14 mouse cellular contexts compared by ENCODE assay signal in genomic region chr4:45462628-45463027, GRCm38 (mm10). TPM values are rescaled to one million over a fixed set of nuclear protein-coding genes. Genes with fewer than 3 reads are reported as not detected.
A peak's percentile ranks its signal among the peaks of the same experiment; 100 is the strongest.
DNase-seq lines count a peak whose midpoint lies in the region; ATAC-seq and TF ChIP-seq lines count a peak whose summit lies in the region.
"Had no signal": no experiment of that assay in that cellular context is flagged by ENCODE, and none has a peak within 500 bp of the region (broad histone marks: within the 10 kb centered on the region; RNA-seq: fewer than 3 reads in every experiment).

No protein-coding gene starts in this region.

- peaks cover 28% of the 10 kb centered on the region for H3K4me1 ChIP-seq in forebrain, embryonic 16.5 days (replicated peaks; ENCODE audit: control insufficient read depth, insufficient read depth, low read length)
- peaks cover 52% of the 10 kb centered on the region for H3K4me1 ChIP-seq in forebrain, embryonic 10.5 days
- H3K4me1 ChIP-seq in lung, postnatal 0 days (ENCODE audit: insufficient read depth, low read depth, low read length) = peaks cover 30% of the 10 kb centered on the region
- H3K4me1 ChIP-seq in liver, embryonic 11.5 days (replicated peaks; ENCODE audit: control insufficient read depth, insufficient read depth, low read length) = peaks cover 24% of the 10 kb centered on the region
- H3K4me1 ChIP-seq in stomach, postnatal 0 days (replicated peaks; ENCODE audit: control insufficient read depth, insufficient read depth) = peaks cover 5% of the 10 kb centered on the region; the same call in 1 of the 2 replicates

- H3K27ac ChIP-seq in forebrain, embryonic 16.5 days (ENCODE audit: low read length) = no peak overlapping the region
- no peak overlapping the region for H3K27ac ChIP-seq in forebrain, embryonic 10.5 days
- H3K27ac ChIP-seq in lung, postnatal 0 days (ENCODE audit: low read length) = peak overlapping the region; percentile 22; the same call in 1 of the 2 replicates
- peak overlapping the region; percentile 11; the same call in 1 of the 2 replicates for H3K27ac ChIP-seq in liver, embryonic 11.5 days (ENCODE audit: low read depth, low read length)
- H3K27ac ChIP-seq in stomach, postnatal 0 days (replicated peaks) = no peak overlapping the region
- H3K27ac ChIP-seq: limb, embryonic 10.5 days had no signal

- WGBS in forebrain, embryonic 16.5 days = 89% methylated on average over 5 of the region's 5 CpGs
- WGBS in forebrain, embryonic 10.5 days = 91% methylated on average over 5 of the region's 5 CpGs
- 76% methylated on average over 5 of the region's 5 CpGs for WGBS in lung, postnatal 0 days
- WGBS in liver, embryonic 11.5 days = 58% methylated on average over 5 of the region's 5 CpGs
- 92% methylated on average over 5 of the region's 5 CpGs for WGBS in stomach, postnatal 0 days

- H3K9ac ChIP-seq in forebrain, embryonic 16.5 days (replicated peaks; ENCODE audit: low read depth, low read length) = no peak overlapping the region
- no peak overlapping the region for H3K9ac ChIP-seq in lung, postnatal 0 days (replicated peaks; ENCODE audit: low read depth)
- H3K9ac ChIP-seq in liver, embryonic 11.5 days (ENCODE audit: low read depth, low read length) = no peak overlapping the region
- no peak overlapping the region for H3K9ac ChIP-seq in stomach, postnatal 0 days (ENCODE audit: low read length)

- peak; percentile 45 for TF ChIP-seq CTCF in lung, postnatal 0 days (IDR thresholded peaks at IDR 0.05)
- TF ChIP-seq CTCF in stomach, postnatal 0 days (IDR thresholded peaks at IDR 0.05; ENCODE audit: low read depth) = peak; percentile 31

- TF ChIP-seq EP300 in lung, postnatal 0 days (IDR thresholded peaks at IDR 0.05) = no peak
- no peak for TF ChIP-seq EP300 in stomach, postnatal 0 days (optimal IDR thresholded peaks at IDR 0.05)

- H3K36me3 ChIP-seq in forebrain, embryonic 16.5 days (ENCODE audit: control insufficient read depth, insufficient read depth) = no peaks in the 10 kb centered on the region
- peaks cover 7% of the 10 kb centered on the region for H3K36me3 ChIP-seq in forebrain, embryonic 10.5 days (replicated peaks)
- H3K36me3 ChIP-seq in lung, postnatal 0 days (ENCODE audit: insufficient read depth, low read length) = peaks cover 1% of the 10 kb centered on the region; the same call in 1 of the 2 replicates
- peaks cover 4% of the 10 kb centered on the region; the same call in 1 of the 2 replicates for H3K36me3 ChIP-seq in liver, embryonic 11.5 days (ENCODE audit: control insufficient read depth, insufficient read depth, low read length)
- 0 out of 2 replicates have a peak, but pooled peaks cover 2% of the 10 kb centered on the region for H3K36me3 ChIP-seq in stomach, postnatal 0 days (ENCODE audit: control insufficient read depth, insufficient read depth, low read length)

- H3K27me3 ChIP-seq in forebrain, embryonic 16.5 days (replicated peaks; ENCODE audit: control insufficient read depth, insufficient read depth, low read length) = no peaks in the 10 kb centered on the region
- no peaks in the 10 kb centered on the region for H3K27me3 ChIP-seq in forebrain, embryonic 10.5 days (ENCODE audit: poor library complexity, severe bottlenecking)
- H3K27me3 ChIP-seq in lung, postnatal 0 days (replicated peaks; ENCODE audit: insufficient read depth, low read length) = no peaks in the 10 kb centered on the region
- H3K27me3 ChIP-seq in liver, embryonic 11.5 days (replicated peaks; ENCODE audit: control insufficient read depth, insufficient read depth, low read length) = no peaks in the 10 kb centered on the region
- H3K27me3 ChIP-seq in stomach, postnatal 0 days (ENCODE audit: control insufficient read depth, insufficient read depth, low read length) = no peaks in the 10 kb centered on the region

- no peak overlapping the region for H3K4me3 ChIP-seq in forebrain, embryonic 16.5 days (replicated peaks; ENCODE audit: low read length)
- no peak overlapping the region for H3K4me3 ChIP-seq in forebrain, embryonic 10.5 days
- no peak overlapping the region for H3K4me3 ChIP-seq in lung, postnatal 0 days (ENCODE audit: low read depth, low read length)
- H3K4me3 ChIP-seq in liver, embryonic 11.5 days (ENCODE audit: low read depth, low read length) = no peak overlapping the region
- H3K4me3 ChIP-seq in stomach, postnatal 0 days (ENCODE audit: low read depth, low read length) = no peak overlapping the region
- H3K4me3 ChIP-seq: limb, embryonic 10.5 days had no signal

- peak; percentile 41 for ATAC-seq in forebrain, embryonic 16.5 days
- no peak for ATAC-seq in lung, postnatal 0 days
- ATAC-seq in liver, embryonic 11.5 days (replicated peaks; ENCODE audit: low FRiP score) = peak; percentile 97
- ATAC-seq in stomach, postnatal 0 days (ENCODE audit: low FRiP score, low TSS enrichment) = no peak
- ATAC-seq: hindbrain, embryonic 16.5 days had no signal

- no peak for DNase-seq in forebrain, embryonic 10.5 days (ENCODE audit: extremely low spot score, low spot score)
- no peak for DNase-seq in lung, postnatal 0 days (ENCODE audit: low spot score)
- DNase-seq in lung, adult 18-20 months = no peak
- no peak for DNase-seq in liver, embryonic 11.5 days (ENCODE audit: low spot score)
- no peak for DNase-seq in stomach, postnatal 0 days (ENCODE audit: low spot score)
- DNase-seq in left cerebral cortex, adult 11 months (ENCODE audit: low spot score) = no peak
- DNase-seq in frontal cortex, postnatal 36 days (ENCODE audit: low spot score in 2 of 2) = no peak
- DNase-seq: adrenal gland, postnatal 10 days; lung, postnatal 14 days; midbrain, embryonic 14.5 days; spleen, adult 18-20 months had no signal

- no peaks in the 10 kb centered on the region for H3K9me3 ChIP-seq in forebrain, embryonic 16.5 days (ENCODE audit: control insufficient read depth, low read length)
- no peaks in the 10 kb centered on the region for H3K9me3 ChIP-seq in forebrain, embryonic 10.5 days
- no peaks in the 10 kb centered on the region for H3K9me3 ChIP-seq in lung, postnatal 0 days (ENCODE audit: low read length)
- no peaks in the 10 kb centered on the region for H3K9me3 ChIP-seq in liver, embryonic 11.5 days (ENCODE audit: control insufficient read depth, low read length)
- H3K9me3 ChIP-seq in stomach, postnatal 0 days (ENCODE audit: control insufficient read depth, low read length) = no peaks in the 10 kb centered on the region
- H3K9me3 ChIP-seq: limb, embryonic 10.5 days had no signal

- H3K4me2 ChIP-seq in forebrain, embryonic 16.5 days (ENCODE audit: low read length) = no peak overlapping the region
- no peak overlapping the region for H3K4me2 ChIP-seq in lung, postnatal 0 days (replicated peaks; ENCODE audit: low read depth, low read length)
- H3K4me2 ChIP-seq in liver, embryonic 11.5 days = no peak overlapping the region
- H3K4me2 ChIP-seq in stomach, postnatal 0 days (replicated peaks; ENCODE audit: low read depth) = no peak overlapping the region

RNA-seq across cellular contexts. Expression of gene Slc25a51, which starts 54.1 kb away (rescaled TPM):
- 84.5 and 84.7 TPM in 2 replicates for polyA plus RNA-seq in forebrain, embryonic 16.5 days (2015; fragmentation: Nextera tagmentation; extraction: Ambion mirVana)
- polyA plus RNA-seq in forebrain, embryonic 10.5 days (2016; fragmentation: Nextera tagmentation; extraction: Ambion mirVana) = 78.5 and 83.3 TPM in 2 replicates
- 59.4 and 69.4 TPM in 2 replicates for polyA plus RNA-seq in lung, postnatal 0 days (2015; fragmentation: Nextera tagmentation; extraction: Ambion mirVana)
- 81.6 and 83.1 TPM in 2 replicates for polyA plus RNA-seq in liver, embryonic 11.5 days (2014; fragmentation: Nextera tagmentation; extraction: Ambion mirVana)
- polyA plus RNA-seq in stomach, postnatal 0 days (2015; fragmentation: Nextera tagmentation; extraction: Ambion mirVana) = 39.9 and 40.5 TPM in 2 replicates

Comparison
In these comparisons a context has a peak if more than half of its experiments do, and no peak if none do; other contexts are left out.
1. ATAC-seq: peak in forebrain, embryonic 16.5 days (single experiment) and liver, embryonic 11.5 days (single experiment); none in lung, postnatal 0 days (single experiment) and stomach, postnatal 0 days (single experiment).
2. H3K27ac ChIP-seq: peak in lung, postnatal 0 days (single experiment) and liver, embryonic 11.5 days (single experiment); none in forebrain, embryonic 16.5 days (single experiment), forebrain, embryonic 10.5 days (single experiment) and stomach, postnatal 0 days (single experiment).